Mouse (Mus musculus): ENCODE measurements at regions not wholly inside any gene's neighbourhood (a gene's known extent, or its start where the extent isn't known, plus 50 kb on each side); places are given as distances from the start of the nearest gene placed in this dataset.

DNA sequence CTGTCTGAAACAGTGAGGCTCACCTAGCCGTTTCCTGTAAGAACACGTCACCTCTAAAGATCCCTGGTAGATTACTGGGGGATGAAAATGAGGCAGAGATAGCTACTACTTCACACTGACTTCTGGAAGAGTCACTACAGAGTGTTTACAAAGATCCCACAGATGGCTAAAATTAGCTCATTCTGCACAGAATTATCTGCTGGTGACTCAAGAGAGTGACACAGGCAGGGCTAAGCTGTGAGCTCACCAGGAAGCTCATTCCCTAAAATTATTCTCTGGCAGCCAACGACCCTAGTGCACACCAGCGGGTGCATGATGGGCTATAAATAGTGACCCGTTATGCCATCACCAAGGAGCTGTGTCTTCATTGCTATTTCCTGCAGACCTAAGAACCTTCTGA lies 53.2 kb upstream of the Ddah1 start:
- Histone ChIP-seq H3K4me3 (ENCODE audit: low read length) (no peak overlapping the region), H3K27ac (ENCODE audit: low read length) (no peak overlapping the region), H3K9me3 (ENCODE audit: low read length) (no peaks in the 10 kb centered on the region), H3K4me2 (replicated peaks; ENCODE audit: low read depth, low read length) (no peak overlapping the region), H3K9ac (replicated peaks; ENCODE audit: low read length) (no peak overlapping the region), H3K4me1 (ENCODE audit: insufficient read depth, low read length) (peaks cover 21% of the 10 kb centered on the region), H3K27me3 (ENCODE audit: insufficient read depth, low read length) (no peaks in the 10 kb centered on the region), H3K36me3 (ENCODE audit: insufficient read depth, low read length) (no peaks in the 10 kb centered on the region)
- 63% methylated on average over 5 of the region's 5 CpGs for WGBS
- ATAC-seq (ENCODE audit: low FRiP score, low TSS enrichment): no peak

DNA sequence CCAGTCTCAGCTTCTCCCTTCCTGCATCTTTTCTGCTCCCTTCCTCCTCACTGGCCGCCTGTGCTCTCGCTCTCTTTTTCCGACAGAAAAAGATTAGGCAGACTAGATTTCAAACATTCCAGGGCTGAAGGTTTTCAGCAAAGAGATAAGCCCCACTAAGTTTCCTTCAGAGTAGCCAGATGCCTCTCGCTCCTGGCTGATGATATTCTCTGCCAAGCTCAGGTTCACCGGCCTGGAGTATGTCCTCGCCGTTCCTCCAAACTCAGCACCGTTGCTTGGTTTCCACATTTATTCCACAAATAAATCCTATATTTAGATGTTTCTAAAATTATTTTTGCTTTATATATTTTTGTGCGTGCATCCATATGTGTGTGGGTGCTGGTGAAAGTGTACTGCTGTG lies 54.3 kb upstream of the Ccn1 start:
- peak overlapping the region; percentile 12; the same call in 1 of the 2 replicates for H3K9ac ChIP-seq (replicated peaks; ENCODE audit: low read length)
- H3K36me3 ChIP-seq (ENCODE audit: insufficient read depth, low read length): no peaks in the 10 kb centered on the region
- no peaks in the 10 kb centered on the region for H3K27me3 ChIP-seq (ENCODE audit: insufficient read depth, low read length)
- no peak overlapping the region for H3K4me3 ChIP-seq (ENCODE audit: low read length)
- H3K4me1 ChIP-seq (ENCODE audit: insufficient read depth, low read length): peaks cover 21% of the 10 kb centered on the region
- ATAC-seq (ENCODE audit: low FRiP score, low TSS enrichment): no peak
- peak overlapping the region; percentile 90 for H3K27ac ChIP-seq (ENCODE audit: low read length)
- H3K4me2 ChIP-seq (replicated peaks; ENCODE audit: low read depth, low read length): no peak overlapping the region
- 66% methylated on average over 9 of the region's 9 CpGs for WGBS
- no peaks in the 10 kb centered on the region for H3K9me3 ChIP-seq (ENCODE audit: low read length)

DNA sequence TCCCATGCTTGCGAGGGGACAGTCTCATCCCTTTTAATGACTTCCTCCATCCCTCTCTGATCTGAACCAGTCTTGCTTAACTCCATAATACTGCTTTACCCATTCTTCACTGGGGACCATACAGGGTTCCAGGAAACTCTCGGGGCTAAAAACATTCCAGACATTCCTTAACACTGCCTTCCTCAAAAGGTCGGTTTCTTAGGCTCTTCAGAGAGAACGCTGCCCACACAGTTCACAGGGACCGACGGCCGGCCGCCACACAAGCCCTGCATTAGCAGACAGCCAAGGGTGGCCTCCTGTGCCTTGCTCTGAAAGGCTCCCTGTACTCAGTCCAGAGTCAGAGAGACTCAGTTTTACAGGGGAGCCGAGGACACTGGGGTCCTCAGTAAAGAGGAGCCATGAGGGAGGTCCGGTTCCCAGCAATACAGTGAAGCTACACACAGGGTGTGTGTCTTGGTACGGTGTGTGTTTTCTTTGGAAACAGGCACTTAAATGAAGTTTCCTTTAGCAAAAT lies 53.7 kb upstream of the Ccn1 start:
- Histone ChIP-seq H3K4me1 (ENCODE audit: insufficient read depth, low read length) (peaks cover 21% of the 10 kb centered on the region), H3K4me3 (ENCODE audit: low read length) (no peak overlapping the region), H3K27me3 (ENCODE audit: insufficient read depth, low read length) (no peaks in the 10 kb centered on the region), H3K4me2 (replicated peaks; ENCODE audit: low read depth, low read length) (peak overlapping the region; percentile 31; the same call in 1 of the 2 replicates), H3K9ac (replicated peaks; ENCODE audit: low read length) (peak overlapping the region; percentile 57), H3K27ac (ENCODE audit: low read length) (peak overlapping the region; percentile 90), H3K36me3 (ENCODE audit: insufficient read depth, low read length) (no peaks in the 10 kb centered on the region), H3K9me3 (ENCODE audit: low read length) (no peaks in the 10 kb centered on the region)
- peak; percentile 85 for ATAC-seq (ENCODE audit: low FRiP score, low TSS enrichment)
- 8% methylated on average over 11 of the region's 11 CpGs for WGBS

DNA sequence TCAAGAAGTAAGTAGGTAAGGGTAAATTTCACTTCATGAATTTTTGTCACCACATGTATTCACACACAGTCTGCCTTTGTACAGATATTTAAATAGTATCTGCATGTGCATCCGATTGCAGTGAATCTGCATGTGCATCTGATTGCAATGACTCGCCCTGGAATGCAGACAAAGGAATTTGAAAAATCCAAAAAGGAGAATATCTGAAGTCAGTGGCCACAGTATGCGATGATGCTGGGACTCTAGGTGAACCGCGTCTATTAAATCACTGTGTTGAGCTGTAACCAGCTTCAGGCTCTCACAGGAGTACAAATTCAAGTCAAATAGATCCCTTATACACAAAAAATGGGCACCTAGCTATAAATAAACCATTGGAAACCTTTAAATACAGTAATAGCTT lies 53.0 kb upstream of the Ccn1 start:
- WGBS: 61% methylated on average over 5 of the region's 5 CpGs
- Histone ChIP-seq H3K36me3 (ENCODE audit: insufficient read depth, low read length) (no peaks in the 10 kb centered on the region), H3K27ac (ENCODE audit: low read length) (peak overlapping the region; percentile 18; the same call in 1 of the 2 replicates)

DNA sequence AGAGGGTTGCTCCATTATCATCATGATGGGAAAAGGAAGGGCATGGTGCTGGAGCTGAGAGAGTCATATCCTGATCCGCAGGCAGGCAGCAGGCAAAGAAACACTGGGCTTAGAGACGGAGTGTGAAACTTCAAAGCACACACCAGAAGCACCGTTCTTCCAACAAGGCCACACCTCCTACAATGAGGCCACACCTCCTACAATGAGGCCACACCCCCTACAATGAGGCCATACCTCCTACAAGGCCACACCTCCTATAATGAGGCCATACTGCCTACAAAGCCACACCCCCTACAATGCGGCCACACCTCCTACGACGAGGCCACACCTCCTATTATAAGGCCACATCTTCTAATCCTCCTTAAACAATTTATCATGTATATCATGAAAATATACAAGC lies 52.2 kb upstream of the Ccn1 start:
- no peaks in the 10 kb centered on the region for H3K36me3 ChIP-seq (ENCODE audit: insufficient read depth, low read length)
- no peak overlapping the region for H3K27ac ChIP-seq (ENCODE audit: low read length)
- 74% methylated on average over 6 of the region's 6 CpGs for WGBS
- no peaks in the 10 kb centered on the region for H3K9me3 ChIP-seq (ENCODE audit: low read length)
- no peak for ATAC-seq (ENCODE audit: low FRiP score, low TSS enrichment)
- no peak overlapping the region for H3K4me3 ChIP-seq (ENCODE audit: low read length)
- H3K4me1 ChIP-seq (ENCODE audit: insufficient read depth, low read length): peaks cover 21% of the 10 kb centered on the region
- no peaks in the 10 kb centered on the region for H3K27me3 ChIP-seq (ENCODE audit: insufficient read depth, low read length)
- H3K9ac ChIP-seq (replicated peaks; ENCODE audit: low read length): no peak overlapping the region
- H3K4me2 ChIP-seq (replicated peaks; ENCODE audit: low read depth, low read length): no peak overlapping the region

More for the DNA sequence above, 53.0 kb upstream of the Ccn1 start:
- no peak for ATAC-seq (ENCODE audit: low FRiP score, low TSS enrichment)
- no peak overlapping the region for H3K4me3 ChIP-seq (ENCODE audit: low read length)
- H3K27me3 ChIP-seq (ENCODE audit: insufficient read depth, low read length): no peaks in the 10 kb centered on the region
- no peaks in the 10 kb centered on the region for H3K9me3 ChIP-seq (ENCODE audit: low read length)
- no peak overlapping the region for H3K4me2 ChIP-seq (replicated peaks; ENCODE audit: low read depth, low read length)
- peaks cover 21% of the 10 kb centered on the region for H3K4me1 ChIP-seq (ENCODE audit: insufficient read depth, low read length)
- no peak overlapping the region for H3K9ac ChIP-seq (replicated peaks; ENCODE audit: low read length)

Measured in kidney, embryonic 16.5 days (tissue).